Mouse (Mus musculus) stomach, postnatal 0 days (tissue): ENCODE measurements around the gene D17Wsu92e.

Experiments used
- CTCF ChIP-seq: IDR thresholded peaks from 2 replicates; pipeline ENCODE4 v1.5.1; 2016; ENCODE audit warnings: antibody characterized with exemption, low read depth, mild to moderate bottlenecking, moderate library complexity
- EP300 ChIP-seq: optimal IDR thresholded peaks from 2 replicates; pipeline ENCODE3; 2016; ENCODE audit warnings: antibody characterized with exemption

DNA sequence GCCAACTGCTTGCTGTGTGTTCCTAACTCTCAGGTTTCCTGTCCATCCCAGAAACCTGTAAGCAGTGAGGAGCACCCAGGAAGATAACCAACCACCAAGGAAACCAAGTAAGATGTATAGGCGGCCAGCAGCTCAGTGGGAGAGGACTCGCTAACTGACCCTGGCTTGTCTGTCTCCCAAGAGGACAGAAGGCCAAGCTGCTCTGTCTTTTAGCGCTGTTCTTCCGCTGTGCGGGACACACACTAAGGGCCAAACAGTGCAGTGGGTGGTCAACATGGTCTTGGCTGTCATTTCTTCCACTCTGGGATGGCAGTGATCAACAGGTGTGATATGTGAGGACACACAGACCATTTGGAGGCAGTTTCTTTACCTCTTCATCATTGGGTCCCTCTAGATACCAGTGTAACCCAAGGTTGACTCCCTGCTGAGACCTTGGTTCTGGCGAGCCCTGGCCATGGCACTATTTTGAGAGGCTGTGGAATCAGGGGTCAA is 70.0 kb downstream of the D17Wsu92e start:
- TF ChIP-seq CTCF (no peak), EP300 (no peak)
